Mouse (Mus musculus) 3T3-L1 (cell line): Measurements from ENCODE around the gene Haus2.

Experiments used
- DNase-seq: peaks from one replicate; pipeline ENCODE4 v3.0.0-alpha.2; 2015; ENCODE audit warnings: low read depth, low spot score

The Haus2 gene

GRCm38 (mm10) chr2:120663491-120664154, 54.4 kb downstream of the Haus2 start:
- DNase-seq = peak; percentile 34

GRCm38 (mm10) chr2:120667446-120667845, 58.3 kb downstream of the Haus2 start:
- no peak for DNase-seq

GRCm38 (mm10) chr2:120670253-120670652, 61.1 kb downstream of the Haus2 start:
- DNase-seq = peak; percentile 37
